Mouse (Mus musculus) heart, adult 2 months (tissue): Measurements from ENCODE around the gene Bbs7. TPM values are rescaled to one million over a fixed set of nuclear protein-coding genes. Genes with fewer than 3 reads are reported as not detected.

Experiments
- DNase-seq, 2 experiments: peaks; one replicate each; pipeline ENCODE4 v3.0.0; 2021
- H3K27ac ChIP-seq: fragments of 200-600 bp; 2 replicates; pipeline ENCODE4 v1.8.1; 2022
- H3K27me3 ChIP-seq: fragments of 200-500 bp; 2 replicates; pipeline ENCODE4 v1.6.1; 2012; ENCODE audit warnings: mild to moderate bottlenecking, low read length, inconsistent platforms, mixed read lengths; ENCODE audit not compliant: control insufficient read depth, insufficient read depth
- H3K36me3 ChIP-seq: fragments of 200-500 bp; 2 replicates; pipeline ENCODE4 v1.6.1; 2012; ENCODE audit warnings: low read length, inconsistent platforms; ENCODE audit not compliant: control insufficient read depth, insufficient read depth
- H3K4me1 ChIP-seq: fragments of 200-500 bp; 2 replicates; pipeline ENCODE4 v1.6.1; 2011; ENCODE audit warnings: low read length; ENCODE audit not compliant: control insufficient read depth, insufficient read depth
- H3K4me3 ChIP-seq: fragments of 200-600 bp; 2 replicates; pipeline ENCODE4 v1.8.1; 2022
- H3K79me2 ChIP-seq: fragments of 200-500 bp; replicated peaks from 2 replicates; pipeline ENCODE4 v1.6.1; 2012; ENCODE audit warnings: mild to moderate bottlenecking, inconsistent platforms, low read length, moderate library complexity, mixed read lengths; ENCODE audit not compliant: control insufficient read depth, insufficient read depth
- H3K9ac ChIP-seq: fragments of 200-500 bp; 2 replicates; pipeline ENCODE4 v1.6.1; 2012; ENCODE audit warnings: low read depth, mild to moderate bottlenecking, control low read depth, inconsistent platforms, low read length, mixed read lengths
- CTCF ChIP-seq: fragments of 200-600 bp; IDR thresholded peaks from 2 replicates; pipeline ENCODE4 v1.8.1; 2022; ENCODE audit warnings: antibody characterized with exemption, mild to moderate bottlenecking, moderate library complexity
- EP300 ChIP-seq: fragments of 200-500 bp; IDR thresholded peaks from 2 replicates; pipeline ENCODE4 v1.6.1; 2011; ENCODE audit warnings: low read depth, low read length, control low read depth; ENCODE audit not compliant: insufficient read depth
- POLR2A ChIP-seq: fragments of 200-500 bp; IDR thresholded peaks from 2 replicates; pipeline ENCODE4 v1.6.1; 2011; ENCODE audit warnings: mild to moderate bottlenecking, low read depth, low read length, control low read depth; ENCODE audit not compliant: insufficient read depth
- WGBS: fragments of 180-500 bp; shearing (Covaris S2); methylation state at CpG from one replicate; pipeline ENCODE4 v1.1.7; 2018; 5-methylcytosine and 5-hydroxymethylcytosine counted together
- intact Hi-C: fragments of 180-260 bp; cut with DNase I; formaldehyde crosslinking; loops from one replicate; pipeline ENCODE4 v1.15.1; 2025
- polyA plus RNA-seq: library from polyadenylated mRNA; depleted of rRNA; stranded (reverse); fragments of >200 nt; gene quantifications from 2 replicates; pipeline ENCODE4 v1.2.3, GENCODE M21; 2012
- total RNA-seq, 2 experiments: library from RNA; stranded (reverse); gene quantifications; 2 replicates each; pipeline ENCODE4 v1.2.3; 2021

The Bbs7 gene
- total and polyA plus RNA-seq, 3 experiments: 1.6 to 6.8 (median 4.9) TPM

GRCm38 (mm10) chr3:36559606-36560005 is 53.7 kb downstream of the Bbs7 start:
- H3K4me3 ChIP-seq: no peak overlapping the region
- no peaks in the 10 kb centered on the region for H3K4me1 ChIP-seq
- H3K9ac ChIP-seq: no peak overlapping the region
- intact Hi-C loops: no loop called here
- peaks cover 2% of the 10 kb centered on the region; the same call in 1 of the 2 replicates for H3K36me3 ChIP-seq
- no peak for DNase-seq
- WGBS: 83% methylated on average over 4 of the region's 4 CpGs
- H3K79me2 ChIP-seq: no peaks in the 10 kb centered on the region
- no peak for TF ChIP-seq EP300
- no peak for TF ChIP-seq CTCF
- TF ChIP-seq POLR2A: no peak
- H3K27ac ChIP-seq: no peak overlapping the region
- no peaks in the 10 kb centered on the region for H3K27me3 ChIP-seq

- 89% methylated on average over 1 of the region's 1 CpGs for WGBS
- intact Hi-C loops: no loop called here
- H3K79me2 ChIP-seq: no peaks in the 10 kb centered on the region
- H3K4me1 ChIP-seq: no peaks in the 10 kb centered on the region; the same call in 1 of the 2 replicates
- peaks cover 2% of the 10 kb centered on the region; the same call in 1 of the 2 replicates for H3K36me3 ChIP-seq
- H3K27ac ChIP-seq: no peak overlapping the region
- no peak for DNase-seq
- no peaks in the 10 kb centered on the region for H3K27me3 ChIP-seq
- H3K4me3 ChIP-seq: no peak overlapping the region
- no peak overlapping the region for H3K9ac ChIP-seq
- TF ChIP-seq POLR2A (no peak), CTCF (no peak), EP300 (no peak)
Observed at GRCm38 (mm10) chr3:36557601-36558000, 55.7 kb downstream of the Bbs7 start.

- H3K4me3 ChIP-seq: peak within 1 kb of the TSS; percentile 71
- H3K27ac ChIP-seq: peak within 1 kb of the TSS; percentile 44
- peaks cover 2% of the 10 kb centered on the region; the same call in 1 of the 2 replicates for H3K36me3 ChIP-seq
- peak; percentile 94 to 98 for DNase-seq
- peak within 1 kb of the TSS; percentile 73 for H3K9ac ChIP-seq
- H3K27me3 ChIP-seq: no peaks in the 10 kb centered on the region
- peaks cover 3% of the 10 kb centered on the region for H3K4me1 ChIP-seq
- intact Hi-C loops: loop anchor here (1.0 to 5.0 kb wide), 2 partner anchors 20 to 75 kb away; partner anchors contain the start of genes 1810062G17Rik, Anxa5 and Ccna2
- no peaks in the 10 kb centered on the region for H3K79me2 ChIP-seq
- WGBS: under 1% methylated on average over 39 of the region's 39 CpGs
- TF ChIP-seq CTCF: no peak
- TF ChIP-seq EP300: no peak
- TF ChIP-seq POLR2A: peak; percentile 58
Observed at GRCm38 (mm10) chr3:36552406-36553047, 60.8 kb downstream of the Bbs7 start, which contains the start of gene Exosc9. Gene Exosc9 (plus strand): TSS chr3:36552606.

GRCm38 (mm10) chr3:36551851-36552384 is 61.4 kb downstream of the Bbs7 start:
- Histone ChIP-seq H3K4me1 (peaks cover 3% of the 10 kb centered on the region), H3K4me3 (peak overlapping the region; percentile 71), H3K79me2 (no peaks in the 10 kb centered on the region), H3K27ac (peak overlapping the region; percentile 44), H3K9ac (peak overlapping the region; percentile 59), H3K27me3 (no peaks in the 10 kb centered on the region), H3K36me3 (peaks cover 2% of the 10 kb centered on the region; the same call in 1 of the 2 replicates)
- TF ChIP-seq EP300: no peak
- no peak for TF ChIP-seq CTCF
- TF ChIP-seq POLR2A: no peak
- WGBS: 11% methylated on average over 12 of the region's 12 CpGs
- no peak for DNase-seq
- intact Hi-C loops: loop anchor here (1.0 to 5.0 kb wide), 2 partner anchors 20 to 75 kb away; partner anchors contain the start of genes 1810062G17Rik, Anxa5 and Ccna2

GRCm38 (mm10) chr3:36551343-36551742 is 61.9 kb downstream of the Bbs7 start:
- 35% methylated on average over 9 of the region's 9 CpGs for WGBS
- TF ChIP-seq EP300 (no peak), POLR2A (no peak), CTCF (no peak)
- peaks cover 2% of the 10 kb centered on the region; the same call in 1 of the 2 replicates for H3K36me3 ChIP-seq
- H3K4me3 ChIP-seq: 0 out of 2 replicates have a peak overlapping the region, but pooled peaks have one; percentile 71
- intact Hi-C loops: loop anchor here (5.0 kb wide), 1 partner anchor 74 kb away; the partner anchor contains the start of genes 1810062G17Rik and Anxa5
- H3K27me3 ChIP-seq: no peaks in the 10 kb centered on the region
- DNase-seq: peak; percentile 56 to 63
- H3K79me2 ChIP-seq: no peaks in the 10 kb centered on the region
- H3K9ac ChIP-seq: no peak overlapping the region
- H3K4me1 ChIP-seq: peaks cover 3% of the 10 kb centered on the region
- H3K27ac ChIP-seq: no peak overlapping the region; the same call in 1 of the 2 replicates

GRCm38 (mm10) chr3:36544961-36545360 is 68.3 kb downstream of the Bbs7 start:
- Histone ChIP-seq H3K27me3 (no peaks in the 10 kb centered on the region), H3K36me3 (no peaks in the 10 kb centered on the region), H3K4me1 (no peaks in the 10 kb centered on the region; the same call in 1 of the 2 replicates), H3K4me3 (no peak overlapping the region), H3K79me2 (no peaks in the 10 kb centered on the region), H3K27ac (no peak overlapping the region), H3K9ac (no peak overlapping the region)
- 73% methylated on average over 3 of the region's 3 CpGs for WGBS
- TF ChIP-seq EP300: no peak
- no peak for DNase-seq
- intact Hi-C loops: no loop called here
